Mouse (Mus musculus) CH12.LX (cell line): ENCODE data around the gene Mmrn2.

Source experiments
- BHLHE40 ChIP-seq: IDR thresholded peaks from 2 replicates; pipeline ENCODE4 v1.6.1; 2011; ENCODE audit warnings: mild to moderate bottlenecking, low read depth, low read length, improper control_type of control experiment
- CTCF ChIP-seq, 2 experiments: IDR thresholded peaks in 1 of 2; conservative IDR thresholded peaks in 1 of 2; 2 replicates each; pipeline ENCODE4 v1.5.1; 2011 to 2012; ENCODE audit warnings: low read depth in 2 of 2, low read length in 2 of 2, improper control_type of control experiment in 1 of 2, inconsistent platforms in 1 of 2, mild to moderate bottlenecking in 1 of 2, moderate library complexity in 1 of 2
- E2F4 ChIP-seq: IDR thresholded peaks from 2 replicates; pipeline ENCODE4 v1.6.1; 2011; ENCODE audit warnings: low read depth, low read length, improper control_type of control experiment; ENCODE audit not compliant: insufficient replicate concordance
- ELF1 ChIP-seq: IDR thresholded peaks from 2 replicates; pipeline ENCODE4 v1.6.1; 2014; ENCODE audit warnings: low read depth, mild to moderate bottlenecking, inconsistent platforms, low read length, improper control_type of control experiment
- EP300 ChIP-seq: IDR thresholded peaks from 2 replicates; pipeline ENCODE4 v1.6.1; 2011; ENCODE audit warnings: low read length, improper control_type of control experiment
- JUND ChIP-seq: conservative IDR thresholded peaks from 2 replicates; pipeline ENCODE4 v1.6.1; 2011; ENCODE audit warnings: low read depth, low read length, improper control_type of control experiment
- POLR2A ChIP-seq: IDR thresholded peaks from 2 replicates; pipeline ENCODE4 v1.6.1; 2011; ENCODE audit warnings: low read depth, mild to moderate bottlenecking, improper control_type of control experiment, low read length
- POLR2AphosphoS2 ChIP-seq: IDR thresholded peaks from 2 replicates; pipeline ENCODE4 v1.6.1; 2011; ENCODE audit warnings: low read depth, low read length, improper control_type of control experiment
- RAD21 ChIP-seq: IDR thresholded peaks from 2 replicates; pipeline ENCODE4 v1.6.1; 2011; ENCODE audit warnings: low read depth, mild to moderate bottlenecking, low read length, improper control_type of control experiment, moderate library complexity
- SMC3 ChIP-seq: IDR thresholded peaks from 2 replicates; pipeline ENCODE4 v1.6.1; 2011; ENCODE audit warnings: low read depth, low read length, improper control_type of control experiment
- USF1 ChIP-seq: IDR thresholded peaks from 2 replicates; pipeline ENCODE4 v1.6.1; 2014; ENCODE audit warnings: low read depth, mild to moderate bottlenecking, inconsistent platforms, low read length, improper control_type of control experiment
- ZC3H11A ChIP-seq: IDR thresholded peaks from 2 replicates; pipeline ENCODE4 v1.6.1; 2012; ENCODE audit warnings: low read depth, mild to moderate bottlenecking, inconsistent platforms, low read length, improper control_type of control experiment
- ZNF384 ChIP-seq: IDR thresholded peaks from 2 replicates; pipeline ENCODE4 v1.6.1; 2012; ENCODE audit warnings: low read depth, low read length, improper control_type of control experiment, inconsistent platforms

- TF ChIP-seq POLR2A (no peak), CTCF (conservative IDR thresholded peaks at IDR 0.05 in 1 of 2, IDR thresholded peaks at IDR 0.05 in 1 of 2; ENCODE audit: low read depth in 2 of 2, low read length in 2 of 2) (no peak), EP300 (peak; percentile 50), JUND (no peak), USF1 (no peak), ELF1 (peak; percentile 29; the same call in 1 of the 2 replicates), BHLHE40 (peak; percentile 79), ZC3H11A (no peak), POLR2AphosphoS2 (no peak), RAD21 (no peak), SMC3 (no peak), ZNF384 (no peak), E2F4 (no peak)
Observed at GRCm38 (mm10) chr14:34378560-34379331, 3.5 kb downstream of the Mmrn2 start.
